Mouse (Mus musculus): Measurements from ENCODE around the gene Secisbp2.

- TF ChIP-seq TCF12 (IDR thresholded peaks at IDR 0.05; ENCODE audit: insufficient read depth, poor library complexity, severe bottlenecking) (no peak), CEBPB (IDR thresholded peaks at IDR 0.05; ENCODE audit: insufficient read depth, poor library complexity, severe bottlenecking) (no peak), POLR2A (IDR thresholded peaks at IDR 0.05; ENCODE audit: insufficient read length, low read depth) (no peak), USF1 (IDR thresholded peaks at IDR 0.05; ENCODE audit: low read depth) (no peak), SRF (IDR thresholded peaks at IDR 0.05; ENCODE audit: control insufficient read depth, insufficient read length, low read depth) (no peak), MAX (IDR thresholded peaks at IDR 0.05; ENCODE audit: low read depth) (no peak), E2F4 (IDR thresholded peaks at IDR 0.05; ENCODE audit: insufficient read depth) (no peak)
Measured at GRCm38 (mm10) chr13:51638958-51639357, 12.5 kb upstream of the Secisbp2 start.
